Mouse (Mus musculus) heart, postnatal 25 days (tissue): Measurements from ENCODE around the gene Fmo3. TPM values are rescaled to one million over a fixed set of nuclear protein-coding genes. Genes with fewer than 3 reads are reported as not detected.
A peak's percentile ranks its signal among the peaks of the same experiment; 100 is the strongest.

Experiments
- DNase-seq: peaks from one replicate; pipeline ENCODE4 v3.0.0; 2022; ENCODE audit warnings: low spot score
- intact Hi-C: fragments of 180-260 bp; cut with DNase I; formaldehyde crosslinking; loops from one replicate; pipeline ENCODE4 v1.15.1; 2025
- total RNA-seq, 2 experiments: library from RNA; stranded (reverse); gene quantifications; 2 replicates each; pipeline ENCODE4 v1.2.3; 2021

Gene Fmo3
- not detected for total RNA-seq

- DNase-seq: no peak
- intact Hi-C loops: no loop called here
Observed at GRCm38 (mm10) chr1:162984428-162984827, at the start of gene Fmo3. TSS of gene Fmo3 (minus strand) at chr1:162984528.

- no peak for DNase-seq
- intact Hi-C loops: no loop called here
Observed at GRCm38 (mm10) chr1:163023075-163023474, 38.7 kb upstream of the Fmo3 start.

- no peak for DNase-seq
- intact Hi-C loops: no loop called here
Observed at GRCm38 (mm10) chr1:163009220-163009619, 24.9 kb upstream of the Fmo3 start.

- DNase-seq: no peak
- intact Hi-C loops: no loop called here
Observed at GRCm38 (mm10) chr1:163003496-163003895, 19.2 kb upstream of the Fmo3 start.

GRCm38 (mm10) chr1:163001271-163001829 lies 17.0 kb upstream of the Fmo3 start:
- no peak for DNase-seq
- intact Hi-C loops: no loop called here

- intact Hi-C loops: no loop called here
- no peak for DNase-seq
Observed at GRCm38 (mm10) chr1:162987546-162987945, 3.2 kb upstream of the Fmo3 start.

- intact Hi-C loops: no loop called here
Observed at GRCm38 (mm10) chr1:162986777-162987176, 2.4 kb upstream of the Fmo3 start.

GRCm38 (mm10) chr1:162986121-162986748 lies 1.9 kb upstream of the Fmo3 start:
- peak; percentile 1 for DNase-seq
- intact Hi-C loops: no loop called here

More at GRCm38 (mm10) chr1:162986777-162987176, 2.4 kb upstream of the Fmo3 start:
- DNase-seq: no peak

- DNase-seq: no peak
- intact Hi-C loops: no loop called here
Observed at GRCm38 (mm10) chr1:162963556-162963955, 20.8 kb downstream of the Fmo3 start.

GRCm38 (mm10) chr1:162957422-162957821 lies 26.9 kb downstream of the Fmo3 start:
- intact Hi-C loops: no loop called here
- no peak for DNase-seq

- no peak for DNase-seq
- intact Hi-C loops: no loop called here
Observed at GRCm38 (mm10) chr1:162953079-162953478, 31.2 kb downstream of the Fmo3 start.

- DNase-seq: no peak
- intact Hi-C loops: no loop called here
Observed at GRCm38 (mm10) chr1:162949763-162950162, 34.6 kb downstream of the Fmo3 start.

GRCm38 (mm10) chr1:162947934-162948333 lies 36.4 kb downstream of the Fmo3 start:
- DNase-seq: no peak
- intact Hi-C loops: no loop called here

- no peak for DNase-seq
- intact Hi-C loops: no loop called here
Observed at GRCm38 (mm10) chr1:162946837-162947558, 37.3 kb downstream of the Fmo3 start.

- no peak for DNase-seq
- intact Hi-C loops: no loop called here
Observed at GRCm38 (mm10) chr1:162943700-162944099, 40.6 kb downstream of the Fmo3 start.

GRCm38 (mm10) chr1:162938696-162939351 lies 45.5 kb downstream of the Fmo3 start:
- DNase-seq: peak; percentile 29
- intact Hi-C loops: no loop called here

GRCm38 (mm10) chr1:162937970-162938695 lies 46.2 kb downstream of the Fmo3 start:
- intact Hi-C loops: no loop called here

GRCm38 (mm10) chr1:162937415-162937814 lies 46.9 kb downstream of the Fmo3 start, which contains the start of gene Fmo6:
TSS of gene Fmo6 (minus strand) at chr1:162937515.
- no peak for DNase-seq
- intact Hi-C loops: no loop called here

More at GRCm38 (mm10) chr1:162937970-162938695, 46.2 kb downstream of the Fmo3 start:
- no peak for DNase-seq

- intact Hi-C loops: no loop called here
- DNase-seq: no peak
Observed at GRCm38 (mm10) chr1:162934374-162935012, 49.8 kb downstream of the Fmo3 start.
